Mouse (Mus musculus) heart, embryonic 13.5 days (tissue): ENCODE measurements at regions not wholly inside any gene's neighbourhood (a gene's known extent, or its start where the extent isn't known, plus 50 kb on each side); places are given as distances from the start of the nearest gene placed in this dataset.

ENCODE experiments used
- ATAC-seq: fragments of 200-750 bp; cut with Nextera tagmentation; 2 replicates; pipeline ENCODE4 v1.8.0; 2017; ENCODE audit warnings: moderate TSS enrichment; ENCODE audit not compliant: insufficient number of reproducible peaks, low FRiP score, low TSS enrichment; ENCODE audit errors: extremely low read depth
- H3K27ac ChIP-seq: fragments of 300-500 bp; sonication (generic); replicated peaks from 2 replicates; pipeline ENCODE4 v1.5.1; 2015; ENCODE audit warnings: moderate library complexity, mild to moderate bottlenecking, inconsistent platforms
- H3K27me3 ChIP-seq: fragments of 300-500 bp; sonication (generic); replicated peaks from 2 replicates; pipeline ENCODE4 v1.6.1; 2015; ENCODE audit warnings: mild to moderate bottlenecking, inconsistent platforms
- H3K36me3 ChIP-seq: fragments of 300-500 bp; sonication (generic); 2 replicates; pipeline ENCODE4 v1.6.1; 2015; ENCODE audit warnings: mild to moderate bottlenecking, inconsistent platforms
- H3K4me1 ChIP-seq: fragments of 300-500 bp; sonication (generic); 2 replicates; pipeline ENCODE4 v1.6.1; 2015; ENCODE audit warnings: inconsistent platforms
- H3K4me2 ChIP-seq: fragments of 300-500 bp; sonication (generic); 2 replicates; pipeline ENCODE4 v1.6.1; 2015; ENCODE audit warnings: inconsistent platforms, mild to moderate bottlenecking, moderate library complexity
- H3K4me3 ChIP-seq: fragments of 300-500 bp; sonication (generic); 2 replicates; pipeline ENCODE4 v1.5.1; 2015; ENCODE audit warnings: moderate library complexity, mild to moderate bottlenecking, inconsistent platforms
- H3K9ac ChIP-seq: fragments of 300-500 bp; sonication (generic); 2 replicates; pipeline ENCODE4 v1.6.1; 2015; ENCODE audit warnings: inconsistent platforms, mild to moderate bottlenecking, moderate library complexity
- H3K9me3 ChIP-seq: fragments of 300-500 bp; sonication (generic); 2 replicates; pipeline ENCODE4 v1.6.1; 2016; ENCODE audit warnings: inconsistent platforms
- WGBS: fragments of 180-500 bp; shearing (Covaris S2); methylation state at CpG from one replicate; pipeline ENCODE4 v1.1.7; 2015; ENCODE audit warnings: mixed read lengths; 5-methylcytosine and 5-hydroxymethylcytosine counted together

GRCm38 (mm10) chr8:7206596-7206995, 1454.4 kb downstream of the Efnb2 start:
- H3K27me3 ChIP-seq = no peaks in the 10 kb centered on the region
- no peaks in the 10 kb centered on the region for H3K9me3 ChIP-seq
- no peaks in the 10 kb centered on the region for H3K36me3 ChIP-seq
- no peaks in the 10 kb centered on the region for H3K4me1 ChIP-seq
- no peak for ATAC-seq
- H3K27ac ChIP-seq = no peak overlapping the region
- H3K4me3 ChIP-seq = no peak overlapping the region
- H3K4me2 ChIP-seq = no peak overlapping the region
- H3K9ac ChIP-seq = no peak overlapping the region

DNA sequence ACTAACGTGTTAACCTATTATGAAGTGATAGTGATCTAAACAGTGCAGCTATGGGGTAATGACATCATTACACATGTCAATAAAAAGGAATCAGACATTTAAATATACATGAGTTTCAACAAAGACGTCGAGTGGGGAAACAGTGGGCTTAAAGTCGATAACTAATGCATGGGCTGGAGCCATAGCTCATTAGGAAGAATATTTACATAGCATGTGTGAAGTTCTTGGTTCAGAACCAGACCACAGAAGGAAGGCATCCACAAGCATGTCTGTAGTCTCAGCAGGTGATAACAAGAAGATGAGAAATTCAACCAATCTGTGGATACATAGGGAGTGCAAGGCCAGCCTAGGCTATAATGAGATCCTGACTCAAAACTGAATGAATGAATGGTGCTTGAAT, 1456.0 kb downstream of the Efnb2 start:
- no peak overlapping the region for H3K9ac ChIP-seq
- no peak overlapping the region for H3K4me2 ChIP-seq
- no peak overlapping the region for H3K4me3 ChIP-seq
- no peaks in the 10 kb centered on the region for H3K4me1 ChIP-seq
- H3K36me3 ChIP-seq = no peaks in the 10 kb centered on the region
- no peak overlapping the region for H3K27ac ChIP-seq
- no peaks in the 10 kb centered on the region for H3K9me3 ChIP-seq
- H3K27me3 ChIP-seq = no peaks in the 10 kb centered on the region
- ATAC-seq = no peak
- WGBS = 73% methylated on average over 4 of the region's 4 CpGs

DNA sequence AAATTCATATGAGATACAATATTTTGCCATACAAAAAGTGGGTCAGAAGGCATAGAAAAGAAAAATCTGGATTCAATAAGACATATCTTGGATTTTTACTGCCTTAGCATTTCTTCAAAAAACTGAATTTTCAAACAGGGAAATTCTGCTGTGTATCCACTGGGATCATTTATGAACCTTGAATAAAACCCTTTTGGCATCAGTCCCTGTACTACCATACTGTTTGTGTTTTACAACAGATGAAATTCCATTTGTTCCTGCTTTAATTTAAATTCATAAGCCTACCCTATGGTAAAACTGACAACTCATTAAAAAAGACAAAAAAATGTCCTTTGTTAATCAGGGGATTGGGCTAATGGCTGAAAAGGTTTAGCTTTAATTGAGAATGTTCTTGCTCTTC, 1470.3 kb downstream of the Efnb2 start:
- no peak for ATAC-seq
- no peak overlapping the region for H3K4me2 ChIP-seq

DNA sequence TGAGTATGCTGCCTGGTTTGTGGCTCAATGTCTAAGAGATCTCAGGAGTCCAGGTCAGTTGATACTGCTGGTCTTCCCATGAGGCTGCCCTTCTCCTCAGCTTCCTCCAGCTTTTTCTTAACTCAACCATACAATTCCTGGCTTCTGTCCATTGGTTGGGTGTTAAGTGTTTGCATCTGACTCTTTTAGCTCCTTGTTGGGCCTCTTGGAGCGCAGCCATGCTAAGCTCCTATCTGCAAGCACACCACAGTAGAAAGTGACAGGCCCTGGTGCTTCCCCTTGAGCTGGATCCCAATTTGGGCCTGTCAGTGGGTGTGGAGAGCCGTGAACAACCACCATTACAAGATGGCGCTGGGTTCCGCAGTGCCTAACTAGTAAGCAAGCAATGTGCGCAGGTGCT, 1497.7 kb downstream of the Efnb2 start:
- Histone ChIP-seq H3K9me3 (no peaks in the 10 kb centered on the region), H3K27ac (no peak overlapping the region), H3K4me1 (no peaks in the 10 kb centered on the region), H3K4me3 (no peak overlapping the region), H3K27me3 (no peaks in the 10 kb centered on the region), H3K9ac (no peak overlapping the region), H3K4me2 (no peak overlapping the region), H3K36me3 (no peaks in the 10 kb centered on the region)
- 84% methylated on average over 5 of the region's 5 CpGs for WGBS
- ATAC-seq = no peak

More for the DNA sequence above, 1470.3 kb downstream of the Efnb2 start:
- H3K9me3 ChIP-seq = no peaks in the 10 kb centered on the region
- H3K27me3 ChIP-seq = no peaks in the 10 kb centered on the region
- no peaks in the 10 kb centered on the region for H3K36me3 ChIP-seq
- H3K9ac ChIP-seq = no peak overlapping the region
- H3K4me1 ChIP-seq = no peaks in the 10 kb centered on the region
- H3K27ac ChIP-seq = no peak overlapping the region
- H3K4me3 ChIP-seq = no peak overlapping the region

DNA sequence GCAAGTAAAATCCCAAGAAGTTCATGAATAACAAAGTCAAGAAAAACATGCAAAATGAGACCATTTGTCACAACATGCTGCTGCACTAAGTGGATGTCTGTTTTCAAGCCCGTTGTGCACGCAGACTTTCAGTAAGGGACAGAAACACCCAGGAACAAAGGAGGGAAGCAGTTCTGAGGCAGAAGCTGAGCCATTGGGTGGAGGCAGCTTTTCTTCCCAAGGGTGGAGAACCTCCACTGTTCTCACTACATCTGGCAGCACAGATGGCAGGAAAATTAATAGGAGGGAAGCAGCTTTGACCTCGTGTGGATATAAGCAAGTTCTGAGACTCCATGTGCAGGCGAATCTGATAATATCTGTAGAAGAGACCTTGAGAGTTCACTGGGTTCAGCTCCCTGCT, 1529.3 kb downstream of the Efnb2 start:
- peak overlapping the region; percentile 0; the same call in 1 of the 2 replicates for H3K4me2 ChIP-seq
- no peaks in the 10 kb centered on the region for H3K4me1 ChIP-seq
- WGBS = 38% methylated on average over 4 of the region's 4 CpGs
- no peaks in the 10 kb centered on the region for H3K9me3 ChIP-seq
- H3K9ac ChIP-seq = no peak overlapping the region
- H3K27ac ChIP-seq = no peak overlapping the region
- no peaks in the 10 kb centered on the region for H3K27me3 ChIP-seq
- H3K4me3 ChIP-seq = no peak overlapping the region
- no peak for ATAC-seq
- H3K36me3 ChIP-seq = no peaks in the 10 kb centered on the region

- H3K9me3 ChIP-seq = no peaks in the 10 kb centered on the region
- H3K27me3 ChIP-seq = no peaks in the 10 kb centered on the region
- ATAC-seq = no peak
Measured at GRCm38 (mm10) chr8:7108849-7109248, 1552.2 kb downstream of the Efnb2 start.

GRCm38 (mm10) chr8:7097577-7097976, 1563.5 kb downstream of the Efnb2 start:
- ATAC-seq = no peak
- Histone ChIP-seq H3K4me1 (no peaks in the 10 kb centered on the region; the same call in 1 of the 2 replicates), H3K27ac (no peak overlapping the region), H3K27me3 (no peaks in the 10 kb centered on the region), H3K9ac (no peak overlapping the region), H3K36me3 (no peaks in the 10 kb centered on the region), H3K9me3 (no peaks in the 10 kb centered on the region), H3K4me3 (no peak overlapping the region), H3K4me2 (no peak overlapping the region)
- 43% methylated on average over 2 of the region's 2 CpGs for WGBS

More at GRCm38 (mm10) chr8:7108849-7109248, 1552.2 kb downstream of the Efnb2 start:
- Histone ChIP-seq H3K9ac (no peak overlapping the region), H3K4me1 (no peaks in the 10 kb centered on the region), H3K4me3 (no peak overlapping the region), H3K27ac (no peak overlapping the region), H3K36me3 (no peaks in the 10 kb centered on the region), H3K4me2 (no peak overlapping the region)

DNA sequence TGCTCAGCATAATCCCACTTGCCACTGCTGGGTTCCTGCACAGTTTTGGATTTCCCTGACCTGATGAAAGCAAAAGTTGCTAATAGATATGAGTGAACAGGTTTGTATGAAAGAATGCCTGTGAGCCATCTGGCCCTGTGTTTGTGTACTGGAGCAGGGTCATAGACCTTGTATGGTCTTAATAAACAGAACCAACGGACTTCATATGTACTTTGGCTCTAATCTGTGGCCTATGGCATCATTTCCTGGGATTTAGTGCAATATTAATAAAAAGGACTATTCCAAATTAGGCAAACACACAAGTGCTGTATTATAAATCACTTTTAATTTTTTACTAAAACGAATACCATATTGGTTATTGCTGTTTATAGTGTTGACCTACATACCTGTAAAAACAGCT, 1568.2 kb downstream of the Efnb2 start:
- Histone ChIP-seq H3K4me2 (no peak overlapping the region), H3K4me3 (no peak overlapping the region), H3K9ac (no peak overlapping the region), H3K9me3 (no peaks in the 10 kb centered on the region), H3K27ac (no peak overlapping the region), H3K4me1 (no peaks in the 10 kb centered on the region; the same call in 1 of the 2 replicates), H3K36me3 (no peaks in the 10 kb centered on the region), H3K27me3 (no peaks in the 10 kb centered on the region)
- ATAC-seq = no peak
- 50% methylated on average over 2 of the region's 2 CpGs for WGBS

DNA sequence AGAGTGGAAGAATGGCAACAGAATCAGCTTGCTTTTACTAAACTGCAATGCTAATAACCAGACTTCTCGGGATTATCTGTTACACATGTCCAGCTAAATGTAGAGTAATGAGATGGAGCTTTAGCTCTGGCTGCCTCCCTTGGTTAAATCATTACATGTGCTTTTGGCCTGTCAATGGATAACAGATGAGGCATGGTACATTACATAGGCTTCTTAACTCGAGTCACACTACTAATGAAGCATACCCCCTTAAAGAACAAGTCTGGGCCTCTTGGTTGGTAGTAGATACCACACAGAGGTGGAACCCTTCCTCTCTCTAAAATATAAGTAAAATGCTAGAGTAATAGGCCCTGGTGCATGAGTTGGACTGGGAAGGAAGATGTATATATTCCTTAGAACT, 1572.9 kb downstream of the Efnb2 start:
- H3K4me1 ChIP-seq = no peaks in the 10 kb centered on the region
- no peaks in the 10 kb centered on the region for H3K27me3 ChIP-seq
- no peak overlapping the region for H3K4me3 ChIP-seq
- no peaks in the 10 kb centered on the region for H3K9me3 ChIP-seq
- no peak overlapping the region for H3K4me2 ChIP-seq
- H3K27ac ChIP-seq = no peak overlapping the region
- no peak for ATAC-seq
- 60% methylated on average over 2 of the region's 2 CpGs for WGBS
- H3K36me3 ChIP-seq = no peaks in the 10 kb centered on the region
- H3K9ac ChIP-seq = no peak overlapping the region

- H3K9ac ChIP-seq = no peak overlapping the region
- H3K36me3 ChIP-seq = no peaks in the 10 kb centered on the region
- 66% methylated on average over 4 of the region's 4 CpGs for WGBS
- no peaks in the 10 kb centered on the region for H3K4me1 ChIP-seq
- H3K9me3 ChIP-seq = no peaks in the 10 kb centered on the region
- no peak overlapping the region for H3K4me3 ChIP-seq
- H3K27me3 ChIP-seq = no peaks in the 10 kb centered on the region
- no peak overlapping the region for H3K27ac ChIP-seq
- no peak overlapping the region for H3K4me2 ChIP-seq
- no peak for ATAC-seq
Measured at GRCm38 (mm10) chr8:7060255-7060656, 1600.8 kb downstream of the Efnb2 start.

DNA sequence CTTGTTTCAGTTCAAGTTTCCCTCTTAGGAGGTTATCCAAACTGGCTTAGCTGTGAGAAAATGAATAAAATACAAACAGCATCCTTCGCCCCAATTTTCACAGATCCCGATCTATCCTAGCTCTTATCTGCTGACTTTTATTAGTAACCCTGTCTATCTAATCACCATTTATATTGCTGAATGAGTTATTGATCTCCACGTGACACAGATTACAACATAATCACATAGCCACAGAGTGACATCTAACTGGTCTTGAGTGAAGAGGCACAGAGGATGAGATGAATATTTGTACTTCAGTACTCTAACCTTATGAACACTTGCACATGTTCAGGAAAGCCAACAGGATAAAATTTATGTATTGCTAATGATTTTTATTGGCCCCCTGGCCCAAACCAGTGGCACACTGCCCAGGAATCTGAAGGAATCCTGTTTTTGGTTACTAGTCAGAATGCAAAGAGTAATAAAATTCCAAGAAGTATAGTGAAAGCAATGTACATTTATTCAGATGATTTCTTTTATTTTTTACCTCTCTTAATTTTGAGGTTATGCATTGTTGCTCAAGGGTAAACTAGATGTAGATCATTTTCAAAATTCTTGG, 1634.7 kb downstream of the Efnb2 start:
- H3K27me3 ChIP-seq = no peaks in the 10 kb centered on the region
- H3K9me3 ChIP-seq = no peaks in the 10 kb centered on the region
- H3K9ac ChIP-seq = no peak overlapping the region
- ATAC-seq = no peak
- no peak overlapping the region for H3K27ac ChIP-seq
- H3K4me3 ChIP-seq = no peak overlapping the region
- H3K36me3 ChIP-seq = no peaks in the 10 kb centered on the region
- WGBS = 83% methylated on average over 3 of the region's 3 CpGs
- no peaks in the 10 kb centered on the region for H3K4me1 ChIP-seq
- H3K4me2 ChIP-seq = no peak overlapping the region

GRCm38 (mm10) chr8:7024336-7024735, 1636.7 kb downstream of the Efnb2 start:
- WGBS = 71% methylated on average over 3 of the region's 3 CpGs
- Histone ChIP-seq H3K4me1 (no peaks in the 10 kb centered on the region), H3K27me3 (no peaks in the 10 kb centered on the region), H3K4me2 (no peak overlapping the region), H3K36me3 (no peaks in the 10 kb centered on the region), H3K9ac (no peak overlapping the region), H3K27ac (no peak overlapping the region), H3K4me3 (no peak overlapping the region), H3K9me3 (no peaks in the 10 kb centered on the region)
- no peak for ATAC-seq
